Mouse (Mus musculus) T-cell, adult 2 months (primary cell): ENCODE data around the gene Mdh1b.

Experiments
- DNase-seq: peaks from one replicate; pipeline ENCODE4 v3.0.0; 2022; ENCODE audit warnings: low spot score

Mdh1b gene

GRCm38 (mm10) chr1:63658016-63658415 lies 72.1 kb downstream of the Mdh1b start:
- DNase-seq, result peak; percentile 43
